Mouse (Mus musculus) frontal cortex, postnatal 36 days (tissue): ENCODE measurements around the gene Maml3.
A peak's percentile ranks its signal among the peaks of the same experiment; 100 is the strongest.

Experiments
- DNase-seq, 2 experiments: peaks; one replicate each; pipeline ENCODE4 v3.0.0; 2022; ENCODE audit warnings: low spot score in 2 of 2

The Maml3 gene

GRCm38 (mm10) chr3:52006721-52007330 lies 98.0 kb downstream of the Maml3 start:
- no peak for DNase-seq

DNA sequence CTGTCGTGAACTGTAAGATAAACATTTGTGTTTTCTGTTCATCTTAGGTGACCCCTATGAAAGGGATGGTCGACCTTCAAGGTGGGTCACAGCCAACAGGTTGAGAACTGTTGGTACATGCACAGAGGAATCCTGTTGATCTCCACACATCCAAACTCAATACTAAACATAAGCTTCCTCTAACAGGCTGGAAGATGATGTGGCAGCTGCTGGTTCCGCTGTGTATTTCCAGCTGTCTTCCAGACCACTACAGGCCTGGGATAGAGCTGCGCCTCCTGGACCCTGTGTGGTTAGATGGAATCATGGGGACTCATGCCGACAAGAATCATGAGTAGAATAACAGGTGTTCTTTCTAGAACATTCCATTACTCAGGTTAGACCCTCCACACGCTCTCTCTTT lies 101.2 kb downstream of the Maml3 start:
- no peak for DNase-seq

DNA sequence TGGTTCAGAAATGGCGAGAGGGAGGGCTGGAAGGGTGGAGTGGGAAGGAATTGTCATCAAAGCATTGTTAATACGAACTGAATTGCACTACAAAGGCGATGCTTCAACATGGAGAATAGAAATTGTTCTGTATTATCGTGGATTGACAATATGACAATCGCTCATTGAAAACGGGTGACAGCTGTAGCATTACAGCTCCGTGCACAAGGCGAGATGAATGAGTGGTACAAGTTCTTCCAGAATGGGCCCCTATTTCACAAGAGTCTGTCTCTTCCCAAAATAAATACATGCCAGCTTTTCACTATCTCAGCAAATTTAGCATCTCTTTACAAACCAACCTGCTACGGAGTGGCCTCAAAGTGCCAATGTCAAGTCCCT lies 103.4 kb downstream of the Maml3 start:
- DNase-seq, result no peak

GRCm38 (mm10) chr3:52000871-52001517 lies 103.9 kb downstream of the Maml3 start:
- DNase-seq, result no peak

GRCm38 (mm10) chr3:51999671-52000437 lies 105.0 kb downstream of the Maml3 start:
- DNase-seq, result no peak

- DNase-seq, result no peak
These were observed 106.1 kb downstream of the Maml3 start for GRCm38 (mm10) chr3:51998511-51999399.

- no peak for DNase-seq
These were observed 107.3 kb downstream of the Maml3 start for GRCm38 (mm10) chr3:51997616-51998015.

DNA sequence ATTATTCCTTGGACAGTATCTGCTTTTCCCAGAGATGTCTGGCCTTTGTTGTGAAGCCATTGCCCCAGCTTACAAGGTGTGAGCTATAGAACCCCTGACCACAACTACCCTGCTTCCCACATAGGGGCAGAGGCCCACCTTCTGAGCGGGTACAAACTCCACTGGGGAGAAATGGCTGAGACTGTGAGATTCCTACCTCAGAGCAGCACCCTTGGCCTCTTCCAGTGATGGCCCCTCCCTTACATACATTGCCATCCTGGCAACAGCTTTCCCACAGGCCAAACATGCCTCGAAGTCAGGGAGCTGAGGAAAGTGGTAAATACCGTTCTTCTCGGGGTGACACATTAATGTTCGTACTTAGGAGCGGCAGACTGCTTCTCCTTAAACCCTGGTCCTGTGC lies 118.4 kb downstream of the Maml3 start:
- no peak for DNase-seq

DNA sequence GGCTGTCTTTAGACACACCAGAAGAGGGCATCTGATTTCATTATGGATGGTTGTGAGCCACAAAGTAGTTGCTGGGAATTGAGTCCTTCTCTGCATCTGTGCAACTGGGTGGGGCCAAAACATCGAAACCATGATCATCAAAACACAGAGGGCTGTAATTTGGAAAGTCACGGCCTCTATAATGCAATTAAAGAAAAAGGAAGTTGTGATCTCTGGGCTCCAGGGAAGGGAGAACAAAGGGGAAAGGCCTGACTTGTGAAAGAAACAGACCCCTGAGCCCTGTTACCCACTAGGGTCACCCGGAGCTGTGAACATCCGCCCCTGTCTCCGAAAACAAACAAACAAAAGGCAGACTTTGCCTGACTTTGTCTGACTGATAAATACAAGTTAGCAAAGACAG lies 123.4 kb downstream of the Maml3 start:
- no peak for DNase-seq

GRCm38 (mm10) chr3:51977654-51978352 lies 127.1 kb downstream of the Maml3 start:
- no peak for DNase-seq

DNA sequence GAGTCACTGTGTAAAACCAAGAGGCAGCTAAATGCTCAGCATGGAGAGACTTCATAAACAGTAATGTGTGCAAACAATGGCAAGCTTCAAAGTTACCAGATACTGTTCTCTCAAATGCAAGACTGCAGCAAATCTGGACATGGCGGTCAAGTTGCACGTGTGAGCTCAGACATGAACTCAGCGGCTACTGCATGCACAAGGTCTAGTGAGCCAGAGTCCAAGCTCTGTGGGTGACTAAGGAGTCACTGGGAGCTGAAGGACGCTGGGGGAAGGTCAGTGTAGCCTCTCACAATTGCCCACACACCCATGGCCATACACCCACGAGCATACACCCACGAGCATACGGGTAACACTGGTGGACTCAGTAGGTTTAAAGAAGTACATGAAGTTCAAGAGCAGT lies 130.3 kb downstream of the Maml3 start:
- no peak for DNase-seq

GRCm38 (mm10) chr3:51974153-51974552 lies 130.7 kb downstream of the Maml3 start:
- DNase-seq, result no peak

GRCm38 (mm10) chr3:51972576-51972975 lies 132.3 kb downstream of the Maml3 start:
- DNase-seq, result no peak

GRCm38 (mm10) chr3:51970489-51970888 lies 134.4 kb downstream of the Maml3 start:
- no peak for DNase-seq

GRCm38 (mm10) chr3:51969451-51969850 lies 135.4 kb downstream of the Maml3 start:
- no peak for DNase-seq

GRCm38 (mm10) chr3:51965841-51966240 lies 139.0 kb downstream of the Maml3 start:
- peak in 1 of 2 experiments; percentile 31 for DNase-seq

DNA sequence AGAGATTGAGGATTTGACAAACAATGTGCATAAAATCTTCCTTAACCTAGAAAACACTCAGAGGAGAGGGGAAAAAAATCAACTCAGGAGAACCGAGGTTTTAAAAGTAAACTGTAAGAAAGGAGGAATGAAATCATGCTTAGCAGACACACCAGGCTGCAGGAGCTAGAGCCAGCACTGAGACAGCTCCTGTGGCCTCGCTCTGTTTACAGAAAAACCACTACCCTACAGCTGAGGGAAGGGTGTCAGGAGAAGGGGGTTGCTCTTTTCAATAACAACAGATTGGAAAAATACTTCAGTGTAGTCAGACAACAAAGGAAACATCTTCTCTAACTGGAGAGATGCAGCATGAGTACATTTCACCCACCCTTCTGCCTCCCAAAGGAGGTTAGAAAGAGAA lies 139.4 kb downstream of the Maml3 start:
- DNase-seq, result no peak

DNA sequence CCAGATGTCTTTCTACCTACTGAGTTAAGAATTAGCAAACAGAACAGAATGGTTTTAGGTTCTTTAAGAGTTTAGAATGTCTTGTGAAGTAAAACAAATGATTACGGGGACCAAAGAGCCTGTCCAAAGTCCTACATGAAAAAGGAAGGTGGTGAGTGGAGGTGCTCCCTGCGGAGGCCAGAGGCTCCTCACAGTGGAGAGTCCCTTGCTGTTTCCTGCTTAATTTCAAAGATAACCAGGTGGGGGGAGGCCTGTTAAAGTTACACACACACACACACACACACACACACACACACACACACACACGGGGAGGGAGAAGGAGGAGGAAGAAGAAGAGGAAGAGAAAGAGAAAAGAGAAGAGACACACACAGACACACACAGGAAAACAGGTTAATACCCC lies 139.9 kb downstream of the Maml3 start:
- DNase-seq, result no peak

GRCm38 (mm10) chr3:51963891-51964593 lies 140.8 kb downstream of the Maml3 start:
- no peak for DNase-seq

- peak; percentile 21 to 28 for DNase-seq
These were observed 141.6 kb downstream of the Maml3 start for GRCm38 (mm10) chr3:51963151-51963791.
